Mouse (Mus musculus) adrenal gland, adult (tissue): ENCODE measurements at regions not wholly inside any gene's neighbourhood (a gene's known extent, or its start where the extent isn't known, plus 50 kb on each side); places are given as distances from the start of the nearest gene placed in this dataset.
A peak's percentile ranks its signal among the peaks of the same experiment; 100 is the strongest.

Experiments
- DNase-seq, 2 experiments: peaks; one replicate each; pipeline ENCODE4 v3.0.0; 2022 to 2023; ENCODE audit warnings: low spot score in 1 of 2; ENCODE audit not compliant: inconsistent age in 2 of 2

DNA sequence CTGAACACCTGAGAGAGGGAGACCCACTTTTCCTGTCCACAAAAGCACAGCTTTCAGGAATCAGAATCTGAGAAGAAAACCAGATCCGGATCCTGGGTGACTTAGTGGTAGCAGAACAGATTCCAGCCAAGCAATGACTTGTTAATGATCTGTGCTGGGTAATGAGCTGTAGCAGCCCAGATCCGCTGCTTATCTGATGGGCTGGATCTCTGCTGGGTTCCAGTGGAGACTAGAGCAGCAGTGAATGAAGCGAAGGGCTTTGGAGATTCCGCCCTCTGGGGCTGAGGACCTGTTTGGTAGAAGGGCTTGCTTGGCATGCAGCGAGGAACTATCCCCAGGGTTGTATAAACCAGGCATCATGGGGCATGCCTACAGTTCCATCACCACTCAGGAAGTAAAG lies 156.3 kb downstream of the Maf start:
- DNase-seq, result no peak

- DNase-seq, result no peak
These were observed 158.5 kb downstream of the Maf start for GRCm38 (mm10) chr8:115549112-115549511.

- no peak for DNase-seq
These were observed 163.5 kb downstream of the Maf start for GRCm38 (mm10) chr8:115544067-115544466.

- no peak for DNase-seq
These were observed 164.7 kb downstream of the Maf start for GRCm38 (mm10) chr8:115542935-115543334.

DNA sequence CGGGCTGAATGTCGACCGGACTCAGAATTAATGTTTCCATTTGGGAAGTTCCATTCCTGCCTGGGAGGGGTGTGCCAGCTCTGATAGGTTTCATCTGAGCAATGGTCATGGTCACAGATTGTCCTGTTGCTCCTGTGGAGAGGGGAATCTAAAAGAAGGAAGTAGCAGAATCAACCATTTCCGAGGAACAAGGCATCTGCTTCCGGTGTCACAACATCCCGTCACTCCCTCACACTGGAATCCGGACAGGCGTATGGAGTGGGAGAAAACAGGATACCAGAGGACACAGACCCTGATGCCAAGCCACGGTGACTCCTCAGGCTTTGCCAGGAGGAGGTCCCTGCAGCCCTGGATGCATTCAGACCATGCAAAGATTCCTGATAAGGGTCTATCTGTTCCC lies 168.0 kb downstream of the Maf start:
- DNase-seq, result peak; percentile 15 to 56

GRCm38 (mm10) chr8:115538236-115538635 lies 169.4 kb downstream of the Maf start:
- no peak for DNase-seq

DNA sequence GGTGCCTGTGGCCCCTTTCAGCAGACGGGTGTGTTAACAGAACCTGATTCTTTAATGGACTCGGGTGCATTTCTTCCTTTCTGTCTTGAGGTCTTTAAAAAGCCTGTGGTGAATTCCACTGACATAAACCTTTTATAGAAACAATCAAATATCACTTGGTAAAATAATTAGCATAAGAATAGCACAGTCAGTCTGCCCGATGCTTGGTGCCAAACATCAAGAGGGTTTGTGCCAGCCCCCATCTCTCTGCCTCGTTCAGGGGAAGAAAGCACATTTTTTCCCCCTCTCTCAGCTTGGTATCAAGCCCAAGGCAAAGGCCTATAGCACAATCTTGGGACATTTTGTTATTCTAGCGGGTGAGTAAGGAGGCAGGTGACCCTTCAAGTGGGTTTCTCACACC lies 169.8 kb downstream of the Maf start:
- DNase-seq, result no peak

DNA sequence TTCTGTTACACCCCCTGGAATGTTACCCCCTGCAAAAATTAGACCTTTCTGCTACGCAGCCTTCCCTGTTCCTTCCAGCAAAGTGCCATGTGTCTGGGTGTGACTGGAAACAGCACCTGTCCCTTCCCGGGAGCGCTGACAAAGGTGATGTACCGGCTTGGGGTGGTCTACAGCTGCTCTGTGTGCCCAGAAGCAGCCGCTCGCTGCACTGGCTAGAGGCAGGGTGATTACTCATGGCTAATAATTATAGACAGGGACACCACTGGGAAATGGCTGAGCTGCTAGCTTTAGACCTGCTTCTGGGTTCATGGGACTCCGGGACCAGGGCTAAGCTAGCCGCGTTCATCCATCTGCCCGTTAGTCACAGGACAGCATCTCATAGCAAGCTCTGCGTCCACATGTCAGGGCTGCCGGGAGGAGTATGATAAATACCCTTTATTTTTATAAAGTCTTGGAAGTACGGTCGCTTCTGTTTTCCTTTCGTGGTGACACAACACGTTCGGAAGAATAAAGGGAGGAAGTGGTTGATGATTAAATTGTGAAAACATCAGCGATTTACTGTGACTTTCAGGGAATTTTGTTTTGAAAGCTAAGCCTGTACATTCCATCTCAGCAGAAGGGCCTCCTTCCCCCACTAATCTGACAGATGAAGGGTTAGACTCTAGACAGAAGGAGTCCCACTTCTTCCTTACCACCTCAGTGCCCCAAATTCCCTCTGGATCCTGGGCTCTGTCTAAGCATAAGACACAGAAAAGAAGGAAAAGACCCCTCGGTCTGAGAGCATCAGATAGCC lies 170.8 kb downstream of the Maf start:
- DNase-seq, result no peak

DNA sequence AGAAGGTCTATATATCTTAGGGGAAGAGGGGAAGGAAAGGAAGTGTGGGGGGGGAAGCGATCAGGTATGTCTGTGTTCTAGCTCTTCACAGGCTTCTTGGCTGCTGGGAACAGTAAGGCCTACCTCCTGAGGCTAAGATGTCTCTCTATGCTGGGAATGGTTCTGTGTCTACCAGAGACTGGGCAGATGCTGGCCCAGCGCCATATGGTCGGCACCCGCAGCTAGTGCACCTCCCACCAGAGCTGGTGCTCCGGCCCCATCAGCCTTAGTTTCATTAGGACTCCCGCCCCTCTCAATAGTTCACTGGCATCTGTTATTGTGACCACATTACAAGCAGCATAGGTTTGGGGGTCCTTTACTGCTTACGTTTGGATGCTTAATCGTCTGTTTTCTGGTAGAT lies 171.6 kb downstream of the Maf start:
- DNase-seq, result no peak

DNA sequence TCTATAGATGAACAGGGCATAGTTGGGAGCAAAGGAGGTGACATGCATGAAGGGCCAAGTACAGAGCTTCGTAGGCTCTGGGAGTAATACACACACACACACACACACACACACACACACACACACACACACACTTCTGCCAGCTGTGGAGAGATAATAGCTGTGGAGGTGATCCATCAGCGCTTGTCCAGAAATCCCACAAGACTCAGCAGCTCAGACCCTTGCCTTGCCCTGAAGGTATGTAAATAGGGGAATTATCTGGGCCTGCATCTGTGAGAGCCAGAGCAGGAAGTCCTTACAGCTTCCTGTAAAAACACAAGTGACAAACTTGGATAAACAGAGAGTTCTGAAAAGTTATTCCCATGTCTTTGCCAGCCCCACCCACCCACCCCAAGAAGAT lies 173.6 kb downstream of the Maf start:
- no peak for DNase-seq

DNA sequence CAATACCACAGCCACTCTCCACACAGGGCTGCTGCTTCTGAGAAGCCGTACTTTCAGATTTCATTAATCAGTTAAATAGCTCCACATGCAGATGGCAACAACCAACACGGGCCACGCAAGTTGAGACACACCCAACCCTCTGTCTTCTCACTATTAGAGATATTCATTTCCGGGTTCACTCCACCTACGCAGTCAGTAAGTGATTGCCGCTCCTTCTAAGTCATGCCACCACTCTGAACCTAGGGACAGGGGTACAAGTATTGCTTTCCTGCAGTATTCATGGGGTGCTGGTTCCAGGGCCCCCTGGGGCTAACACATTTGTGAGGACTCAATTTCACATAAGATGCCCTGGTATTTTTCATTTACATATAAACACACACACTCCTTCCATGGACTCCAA lies 176.3 kb downstream of the Maf start:
- DNase-seq, result no peak

GRCm38 (mm10) chr8:115529568-115530342 lies 177.8 kb downstream of the Maf start:
- peak; percentile 54 to 83 for DNase-seq

- no peak for DNase-seq
These were observed 178.7 kb downstream of the Maf start for GRCm38 (mm10) chr8:115528879-115529278.

DNA sequence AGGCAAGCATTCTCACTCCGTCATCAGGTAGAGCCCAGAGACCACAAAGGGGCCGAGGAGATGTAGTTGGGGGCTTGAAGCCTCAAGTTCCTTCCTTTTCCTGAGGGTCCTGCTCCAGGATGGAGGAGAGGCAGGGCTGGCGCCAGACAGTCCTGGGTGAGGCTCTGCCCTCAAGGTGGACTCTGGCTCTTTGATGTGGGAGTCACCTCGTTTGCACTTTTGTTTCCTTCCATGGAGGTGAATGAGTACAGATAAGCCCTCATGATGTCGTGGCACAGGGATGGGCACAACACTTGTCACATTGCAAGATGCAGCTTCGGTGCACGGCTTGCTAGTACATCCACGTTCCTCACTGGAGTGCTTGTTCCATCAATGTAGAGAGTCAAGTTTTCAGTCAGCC lies 182.4 kb downstream of the Maf start:
- DNase-seq, result no peak

- DNase-seq, result peak; percentile 18 to 50
These were observed 182.9 kb downstream of the Maf start for GRCm38 (mm10) chr8:115524713-115525112.

DNA sequence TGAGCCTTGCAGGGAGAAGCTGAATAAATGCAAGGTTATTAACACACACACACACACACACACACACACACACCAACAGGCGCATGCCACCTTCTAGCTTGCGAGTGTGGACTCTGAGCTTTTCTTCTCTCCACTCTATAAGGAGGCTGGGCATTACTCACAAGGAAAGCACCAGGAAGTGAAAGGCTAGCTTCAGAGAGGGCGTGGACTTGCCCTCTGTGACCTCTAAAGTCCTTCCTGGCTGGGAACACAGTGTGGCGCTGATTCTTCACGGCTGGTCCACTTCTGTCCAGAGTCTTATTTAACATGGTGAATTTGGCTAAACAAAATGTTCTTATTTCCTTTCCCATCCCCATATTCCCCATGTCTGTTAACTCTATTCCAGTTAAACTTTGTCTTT lies 185.1 kb downstream of the Maf start:
- DNase-seq, result peak in 1 of 2 experiments; percentile 43

DNA sequence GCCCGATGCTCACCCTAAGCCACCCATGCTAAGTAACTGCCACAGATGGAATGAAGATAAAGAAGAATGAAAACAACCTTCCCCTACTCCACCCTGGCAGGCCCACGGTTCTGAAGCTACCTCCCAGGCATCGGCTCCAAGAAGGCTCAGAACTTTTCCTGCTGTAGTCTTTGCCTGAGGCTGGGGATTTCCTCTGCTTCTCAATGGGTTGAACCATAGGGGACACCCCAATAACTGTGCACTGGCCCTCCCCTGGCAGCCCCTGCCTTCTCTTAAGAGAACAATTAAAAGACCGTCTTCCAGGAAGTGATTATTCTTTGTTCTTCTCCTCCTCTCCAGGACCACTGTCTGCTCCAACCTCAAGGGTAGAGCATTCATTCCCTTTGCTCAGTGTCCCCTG lies 191.9 kb downstream of the Maf start:
- no peak for DNase-seq

GRCm38 (mm10) chr8:115514485-115514884 lies 193.1 kb downstream of the Maf start:
- no peak for DNase-seq

DNA sequence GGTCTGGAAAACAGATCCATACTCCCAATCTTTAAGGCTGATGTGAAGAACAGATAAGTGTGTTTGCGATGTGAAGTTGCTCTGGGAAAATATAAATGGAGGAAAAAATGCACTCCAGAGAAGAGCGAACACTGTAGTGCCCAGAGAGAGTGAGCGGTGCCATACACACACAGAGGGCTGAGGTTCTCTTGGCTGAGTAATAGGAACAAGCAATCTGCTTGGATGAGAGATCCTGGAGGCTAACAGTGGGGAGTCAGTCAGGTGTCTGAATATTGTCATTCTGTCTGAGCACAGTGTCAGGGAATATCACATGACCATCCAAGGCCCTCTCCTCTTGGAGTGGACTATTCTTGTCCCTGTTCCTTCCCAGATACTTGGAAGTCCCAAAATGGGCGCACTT lies 200.4 kb downstream of the Maf start:
- DNase-seq, result no peak

DNA sequence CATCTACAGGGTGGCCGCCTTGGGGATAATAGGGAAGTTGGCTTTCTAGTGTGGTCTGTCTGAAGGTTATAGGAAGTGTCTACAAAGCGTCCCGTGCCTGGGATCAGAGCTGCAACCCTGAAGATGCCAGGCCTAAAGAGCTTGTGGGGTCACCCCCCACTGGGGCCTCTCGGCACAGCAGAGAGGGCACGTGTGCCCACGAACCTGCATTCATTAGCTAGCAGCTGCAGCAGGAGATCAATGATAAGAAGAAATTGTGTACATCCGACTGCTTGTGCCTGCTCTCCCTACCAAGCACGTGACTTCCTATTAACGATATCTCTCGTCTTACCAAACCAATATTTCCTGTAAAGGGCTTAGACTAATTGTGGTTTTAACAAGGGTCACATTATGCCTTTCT lies 200.9 kb downstream of the Maf start:
- no peak for DNase-seq

DNA sequence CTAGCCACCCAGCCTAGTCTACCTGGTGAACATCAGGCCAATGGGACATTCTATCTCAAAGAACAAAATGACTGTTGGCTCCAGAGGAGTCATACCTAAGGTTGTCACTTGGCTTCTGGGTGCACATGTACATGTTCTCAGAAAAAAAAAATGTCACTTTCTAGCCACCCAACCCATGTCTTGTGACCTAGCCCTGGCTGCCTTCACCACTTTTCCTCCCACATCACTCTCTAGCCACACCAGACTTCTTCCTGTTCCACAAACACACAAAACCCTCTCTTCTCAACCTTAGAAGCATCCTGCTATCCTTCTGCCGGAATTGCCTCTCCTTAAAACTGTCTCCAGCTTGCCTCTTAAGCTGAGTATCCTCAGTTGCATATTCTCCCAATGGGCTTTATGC lies 211.6 kb downstream of the Maf start:
- no peak for DNase-seq

DNA sequence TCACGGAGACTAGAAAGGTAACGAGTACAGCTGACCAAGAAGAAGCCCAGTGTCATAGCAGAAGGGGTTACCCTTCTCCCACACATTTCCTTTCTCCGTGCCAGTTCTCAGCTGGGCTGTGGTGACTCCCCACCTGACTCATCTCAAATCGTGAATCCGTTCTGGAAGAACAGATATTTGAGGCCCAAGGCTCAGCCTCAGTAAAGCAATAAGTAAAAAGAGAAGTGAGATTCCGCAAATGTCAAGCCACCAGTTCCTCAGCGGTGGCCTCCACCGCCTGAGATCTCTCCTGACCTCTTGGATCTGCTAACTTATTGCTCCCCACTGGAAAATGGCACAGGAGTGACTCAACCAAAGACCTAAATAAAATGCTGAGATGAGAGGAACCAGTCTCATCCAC lies 213.2 kb downstream of the Maf start:
- no peak for DNase-seq

DNA sequence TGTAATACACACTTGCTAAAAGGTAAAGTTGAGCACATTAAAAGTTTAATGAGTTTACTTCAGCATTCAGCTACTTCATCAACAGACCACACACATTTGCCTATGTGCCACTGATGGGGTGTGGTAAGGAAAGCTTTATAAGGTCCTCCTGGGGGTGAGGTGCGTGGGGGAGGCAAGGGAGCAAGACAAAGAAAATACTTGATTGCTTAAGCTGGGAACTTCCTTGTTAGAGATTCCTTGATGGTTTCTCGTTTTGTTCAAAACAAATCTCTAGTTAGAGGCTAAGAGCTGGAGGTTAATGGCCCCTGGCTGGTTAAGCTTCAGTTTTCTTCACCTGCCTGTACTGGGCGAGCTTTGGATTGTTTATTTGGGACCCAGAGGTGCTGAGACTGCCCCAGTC lies 220.7 kb downstream of the Maf start:
- DNase-seq, result no peak
